Mouse (Mus musculus) CH12.LX (cell line): ENCODE measurements around the gene Pou2f1. TPM values are rescaled to one million over a fixed set of nuclear protein-coding genes. Genes with fewer than 3 reads are reported as not detected.
A peak's percentile ranks its signal among the peaks of the same experiment; 100 is the strongest.

Experiments
- DNase-seq: peaks from one replicate; pipeline ENCODE4 v3.0.0-alpha.2; 2013; ENCODE audit errors: extremely low read depth
- H3K27ac ChIP-seq: 2 replicates; pipeline ENCODE4 v1.5.1; 2012; ENCODE audit warnings: low read depth, mild to moderate bottlenecking, control low read depth, moderate library complexity; ENCODE audit not compliant: insufficient read depth
- H3K27me3 ChIP-seq: replicated peaks from 2 replicates; pipeline ENCODE3; 2012; ENCODE audit warnings: inconsistent platforms
- H3K36me3 ChIP-seq, 2 experiments: replicated peaks in 1 of 2; 2 replicates each; pipeline versions ENCODE3 to v1.6.1; 2012; ENCODE audit warnings: inconsistent platforms in 1 of 2, low read length in 1 of 2, mild to moderate bottlenecking in 1 of 2, mixed read lengths in 1 of 2, moderate library complexity in 1 of 2; ENCODE audit not compliant: control insufficient read depth in 1 of 2, insufficient read depth in 1 of 2
- H3K4me1 ChIP-seq, 2 experiments: 2 replicates each; pipeline ENCODE4 v1.6.1; 2012; ENCODE audit warnings: inconsistent platforms in 1 of 2, moderate library complexity in 1 of 2; ENCODE audit not compliant: insufficient read depth in 2 of 2, control insufficient read depth in 1 of 2
- H3K4me2 ChIP-seq: 2 replicates; pipeline ENCODE4 v1.6.1; 2012; ENCODE audit warnings: low read depth, mild to moderate bottlenecking, control low read depth; ENCODE audit not compliant: poor library complexity, insufficient read depth, severe bottlenecking
- H3K4me3 ChIP-seq, 3 experiments: fragments of 150-350 bp in 1 of 3; sonication (generic) in 1 of 3; replicated peaks in 1 of 3; 2 replicates each; pipeline versions ENCODE3 to v1.5.1; 2011 to 2012; ENCODE audit warnings: low read depth in 2 of 3, low read length in 2 of 3, mild to moderate bottlenecking in 2 of 3, moderate library complexity in 2 of 3, control low read depth in 1 of 3, improper control_type of control experiment in 1 of 3, inconsistent platforms in 1 of 3, mixed read lengths in 1 of 3; ENCODE audit not compliant: poor library complexity in 1 of 3
- H3K79me2 ChIP-seq: replicated peaks from 2 replicates; pipeline ENCODE4 v1.6.1; 2012; ENCODE audit warnings: mild to moderate bottlenecking, moderate library complexity; ENCODE audit not compliant: control insufficient read depth, poor library complexity, insufficient read depth, severe bottlenecking; ENCODE audit errors: extremely low read depth
- H3K9ac ChIP-seq: 2 replicates; pipeline ENCODE4 v1.6.1; 2012; ENCODE audit warnings: low read depth, mild to moderate bottlenecking, control low read depth, moderate library complexity; ENCODE audit not compliant: insufficient read depth
- H3K9me3 ChIP-seq: replicated peaks from 2 replicates; pipeline ENCODE3; 2012; ENCODE audit warnings: low read length, inconsistent platforms, mixed read lengths
- BHLHE40 ChIP-seq: IDR thresholded peaks from 2 replicates; pipeline ENCODE4 v1.6.1; 2011; ENCODE audit warnings: mild to moderate bottlenecking, low read depth, low read length, improper control_type of control experiment
- CHD2 ChIP-seq: IDR thresholded peaks from 2 replicates; pipeline ENCODE4 v1.6.1; 2011; ENCODE audit warnings: low read length, improper control_type of control experiment
- CTCF ChIP-seq, 2 experiments: IDR thresholded peaks in 1 of 2; conservative IDR thresholded peaks in 1 of 2; 2 replicates each; pipeline ENCODE4 v1.5.1; 2011 to 2012; ENCODE audit warnings: low read depth in 2 of 2, low read length in 2 of 2, improper control_type of control experiment in 1 of 2, inconsistent platforms in 1 of 2, mild to moderate bottlenecking in 1 of 2, moderate library complexity in 1 of 2
- ELF1 ChIP-seq: IDR thresholded peaks from 2 replicates; pipeline ENCODE4 v1.6.1; 2014; ENCODE audit warnings: low read depth, mild to moderate bottlenecking, inconsistent platforms, low read length, improper control_type of control experiment
- EP300 ChIP-seq: IDR thresholded peaks from 2 replicates; pipeline ENCODE4 v1.6.1; 2011; ENCODE audit warnings: low read length, improper control_type of control experiment
- ETS1 ChIP-seq: conservative IDR thresholded peaks from 2 replicates; pipeline ENCODE4 v1.6.1; 2012; ENCODE audit warnings: low read depth, mild to moderate bottlenecking, inconsistent platforms, low read length, improper control_type of control experiment, moderate library complexity
- JUN ChIP-seq: IDR thresholded peaks from 2 replicates; pipeline ENCODE4 v1.6.1; 2011; ENCODE audit warnings: low read depth, mild to moderate bottlenecking, low read length, improper control_type of control experiment, moderate library complexity; ENCODE audit not compliant: insufficient read depth
- JUND ChIP-seq: conservative IDR thresholded peaks from 2 replicates; pipeline ENCODE4 v1.6.1; 2011; ENCODE audit warnings: low read depth, low read length, improper control_type of control experiment
- KAT2A ChIP-seq: IDR thresholded peaks from 2 replicates; pipeline ENCODE4 v1.6.1; 2012; ENCODE audit warnings: low read length, improper control_type of control experiment, inconsistent platforms; ENCODE audit not compliant: insufficient replicate concordance
- MAFK ChIP-seq: IDR thresholded peaks from 2 replicates; pipeline ENCODE4 v1.6.1; 2011; ENCODE audit warnings: low read length, improper control_type of control experiment; ENCODE audit not compliant: insufficient replicate concordance
- MAZ ChIP-seq: IDR thresholded peaks from 2 replicates; pipeline ENCODE4 v1.6.1; 2012; ENCODE audit warnings: low read depth, mild to moderate bottlenecking, inconsistent platforms, low read length, improper control_type of control experiment, moderate library complexity
- MXI1 ChIP-seq: IDR thresholded peaks from 2 replicates; pipeline ENCODE4 v1.6.1; 2011; ENCODE audit warnings: mild to moderate bottlenecking, low read depth, low read length, improper control_type of control experiment
- NELFE ChIP-seq: IDR thresholded peaks from 2 replicates; pipeline ENCODE4 v1.6.1; 2011; ENCODE audit warnings: low read depth, low read length, improper control_type of control experiment
- PAX5 ChIP-seq: IDR thresholded peaks from 2 replicates; pipeline ENCODE4 v1.6.1; 2012; ENCODE audit warnings: low read length, inconsistent platforms, mixed read lengths
- POLR2A ChIP-seq: IDR thresholded peaks from 2 replicates; pipeline ENCODE4 v1.6.1; 2011; ENCODE audit warnings: low read depth, mild to moderate bottlenecking, improper control_type of control experiment, low read length
- POLR2AphosphoS2 ChIP-seq: IDR thresholded peaks from 2 replicates; pipeline ENCODE4 v1.6.1; 2011; ENCODE audit warnings: low read depth, low read length, improper control_type of control experiment
- RAD21 ChIP-seq: IDR thresholded peaks from 2 replicates; pipeline ENCODE4 v1.6.1; 2011; ENCODE audit warnings: low read depth, mild to moderate bottlenecking, low read length, improper control_type of control experiment, moderate library complexity
- RCOR1 ChIP-seq: conservative IDR thresholded peaks from 2 replicates; pipeline ENCODE4 v1.6.1; 2012; ENCODE audit warnings: low read depth, mild to moderate bottlenecking, inconsistent platforms, low read length, improper control_type of control experiment
- SMC3 ChIP-seq: IDR thresholded peaks from 2 replicates; pipeline ENCODE4 v1.6.1; 2011; ENCODE audit warnings: low read depth, low read length, improper control_type of control experiment
- TBP ChIP-seq: conservative IDR thresholded peaks from 2 replicates; pipeline ENCODE4 v1.6.1; 2011; ENCODE audit warnings: low read depth, low read length, improper control_type of control experiment
- UBTF ChIP-seq: IDR thresholded peaks from 2 replicates; pipeline ENCODE4 v1.6.1; 2012; ENCODE audit warnings: low read depth, mild to moderate bottlenecking, inconsistent platforms, low read length, improper control_type of control experiment, moderate library complexity
- USF1 ChIP-seq: IDR thresholded peaks from 2 replicates; pipeline ENCODE4 v1.6.1; 2014; ENCODE audit warnings: low read depth, mild to moderate bottlenecking, inconsistent platforms, low read length, improper control_type of control experiment
- USF2 ChIP-seq: conservative IDR thresholded peaks from 2 replicates; pipeline ENCODE4 v1.6.1; 2011; ENCODE audit warnings: low read depth, low read length, improper control_type of control experiment
- ZC3H11A ChIP-seq: IDR thresholded peaks from 2 replicates; pipeline ENCODE4 v1.6.1; 2012; ENCODE audit warnings: low read depth, mild to moderate bottlenecking, inconsistent platforms, low read length, improper control_type of control experiment
- dilution Hi-C: fragments of 300-500 bp; cut with MboI; formaldehyde crosslinking; loops from 2 replicates; pipeline ENCODE4 v1.14.3; 2020; ENCODE audit warnings: low sequenced_read_pairs; ENCODE audit not compliant: extremely low pct_unique_long_range_greater_than_20kb, extremely low pct_ligation_motif_present
- in situ Hi-C: fragments of 300-500 bp; cut with MboI; formaldehyde crosslinking; loops from 3 replicates; pipeline ENCODE4 v1.14.3; 2019; ENCODE audit warnings: low sequenced_read_pairs, low pct_ligation_motif_present, low pct_unique_long_range_greater_than_20kb, mixed read lengths
- polyA plus RNA-seq: library from polyadenylated mRNA; unstranded; fragments of >175 nt; gene quantifications from 2 replicates; pipeline ENCODE4 v1.2.1, GENCODE M21; 2012; ENCODE audit warnings: low read depth; ENCODE audit not compliant: insufficient read length
- total RNA-seq, 2 experiments: library from RNA; depleted of rRNA; stranded (reverse); fragments of 300-350 nt in 1 of 2; fragments of >200 nt in 1 of 2; gene quantifications; 2 replicates each; pipeline ENCODE4 v1.2.3; 2012 to 2014

Gene Pou2f1
- total and polyA plus RNA-seq, 3 experiments, result 6.4 to 18.3 (median 7.4) TPM

- no peak; the same call in 1 of the 2 replicates for TF ChIP-seq MXI1
- TF ChIP-seq RAD21, result no peak
- TF ChIP-seq RCOR1, result no peak
- TF ChIP-seq NELFE, result no peak
- peak; percentile 35; the same call in 1 of the 2 replicates for TF ChIP-seq POLR2A
- TF ChIP-seq MAFK, result no peak
- peak; percentile 61; the same call in 1 of the 2 replicates for TF ChIP-seq TBP
Measured at GRCm38 (mm10) chr1:165948214-165948813, 54.2 kb downstream of the Pou2f1 start (continued).

GRCm38 (mm10) chr1:165943270-165943669 is 59.2 kb downstream of the Pou2f1 start:
- dilution Hi-C loops, result no loop called here
- no peaks in the 10 kb centered on the region for H3K36me3 ChIP-seq
- in situ Hi-C loops, result no loop called here
- no peak for TF ChIP-seq USF2
- TF ChIP-seq USF1, result no peak
- no peak for TF ChIP-seq UBTF
- TF ChIP-seq SMC3, result no peak
- TF ChIP-seq CTCF (conservative IDR thresholded peaks at IDR 0.05 in 1 of 2, IDR thresholded peaks at IDR 0.05 in 1 of 2; ENCODE audit: low read depth in 2 of 2, low read length in 2 of 2), result no peak
- TF ChIP-seq BHLHE40, result no peak
- no peak for TF ChIP-seq KAT2A
- no peak for TF ChIP-seq ZC3H11A
- no peak for TF ChIP-seq ELF1
- no peak overlapping the region for H3K9ac ChIP-seq
- no peak overlapping the region for H3K27ac ChIP-seq
- no peak overlapping the region for H3K4me3 ChIP-seq
- DNase-seq, result no peak
- H3K4me1 ChIP-seq, result peaks cover 0 to 18% of the 10 kb centered on the region in 2 experiments; a peak in 2 of 4 replicates
- H3K9me3 ChIP-seq, result no peaks in the 10 kb centered on the region
- H3K27me3 ChIP-seq, result no peaks in the 10 kb centered on the region
- no peak overlapping the region for H3K4me2 ChIP-seq
- H3K79me2 ChIP-seq, result 0 out of 2 replicates have a peak, but pooled peaks cover 3% of the 10 kb centered on the region

- TF ChIP-seq POLR2AphosphoS2 (no peak), ETS1 (no peak), ELF1 (no peak), CHD2 (no peak), EP300 (no peak), MAFK (no peak), MAZ (no peak), JUN (no peak), JUND (no peak), PAX5 (no peak), BHLHE40 (no peak), USF2 (no peak), UBTF (no peak)
- Histone ChIP-seq H3K36me3 (no peaks in the 10 kb centered on the region), H3K4me3 (peak overlapping the region; percentile 20 to 24 (median 23)), H3K4me2 (peak overlapping the region; percentile 100), H3K4me1 (peaks cover 0 to 25% of the 10 kb centered on the region in 2 experiments; a peak in 3 of 4 replicates), H3K9me3 (no peaks in the 10 kb centered on the region), H3K27ac (peak overlapping the region; percentile 100), H3K27me3 (no peaks in the 10 kb centered on the region), H3K9ac (peak overlapping the region; percentile 74), H3K79me2 (peaks cover 8% of the 10 kb centered on the region)
- dilution Hi-C loops, result no loop called here
- in situ Hi-C loops, result loop anchor here (10.0 kb wide), 1 partner anchor 59 kb away; no protein-coding TSS in a partner anchor
- no peak for DNase-seq
Measured at GRCm38 (mm10) chr1:165935466-165935818, 67.0 kb downstream of the Pou2f1 start.
